Mouse (Mus musculus) liver, embryonic 11.5 days (tissue): Measurements from ENCODE around the gene Kcnk6. TPM values are rescaled to one million over a fixed set of nuclear protein-coding genes. Genes with fewer than 3 reads are reported as not detected.

Experiments
- ATAC-seq: fragments of 200-750 bp; cut with Nextera tagmentation; replicated peaks from 2 replicates; pipeline ENCODE4 v1.8.0; 2017; ENCODE audit warnings: moderate number of reproducible peaks, mild to moderate bottlenecking, moderate TSS enrichment, moderate library complexity; ENCODE audit not compliant: low FRiP score
- DNase-seq: peaks from one replicate; pipeline ENCODE4 v3.0.0-alpha.2; 2017; ENCODE audit warnings: low spot score
- H3K27ac ChIP-seq: fragments of 300-500 bp; sonication (generic); 2 replicates; pipeline ENCODE4 v1.5.1; 2014; ENCODE audit warnings: mild to moderate bottlenecking, low read depth, low read length, control low read depth
- H3K27me3 ChIP-seq: fragments of 300-500 bp; sonication (generic); replicated peaks from 2 replicates; pipeline ENCODE4 v1.6.1; 2014; ENCODE audit warnings: low read length, mixed read lengths; ENCODE audit not compliant: control insufficient read depth, insufficient read depth
- H3K36me3 ChIP-seq: fragments of 300-500 bp; sonication (generic); 2 replicates; pipeline ENCODE4 v1.6.1; 2014; ENCODE audit warnings: mild to moderate bottlenecking, low read length, moderate library complexity, mixed read lengths; ENCODE audit not compliant: control insufficient read depth, insufficient read depth
- H3K4me1 ChIP-seq: fragments of 300-500 bp; sonication (generic); replicated peaks from 2 replicates; pipeline ENCODE4 v1.6.1; 2014; ENCODE audit warnings: low read length, mixed read lengths; ENCODE audit not compliant: control insufficient read depth, insufficient read depth
- H3K4me2 ChIP-seq: fragments of 300-500 bp; sonication (generic); 2 replicates; pipeline ENCODE4 v1.6.1; 2014; ENCODE audit warnings: mild to moderate bottlenecking, control low read depth, moderate library complexity
- H3K4me3 ChIP-seq: fragments of 300-500 bp; sonication (generic); 2 replicates; pipeline ENCODE4 v1.5.1; 2014; ENCODE audit warnings: low read depth, low read length, control low read depth
- H3K9ac ChIP-seq: fragments of 300-500 bp; sonication (generic); 2 replicates; pipeline ENCODE4 v1.6.1; 2014; ENCODE audit warnings: low read depth, low read length, control low read depth
- H3K9me3 ChIP-seq: fragments of 300-500 bp; sonication (generic); 2 replicates; pipeline ENCODE4 v1.6.1; 2016; ENCODE audit warnings: low read length, inconsistent platforms, mixed read lengths; ENCODE audit not compliant: control insufficient read depth
- WGBS: fragments of 180-500 bp; shearing (Covaris S2); extraction: QIAGEN DNeasy Blood & Tissue Kit; methylation state at CpG from one replicate; pipeline ENCODE4 v1.1.7; 2014; 5-methylcytosine and 5-hydroxymethylcytosine counted together
- polyA plus RNA-seq: library from polyadenylated mRNA; unstranded; fragments of >200 nt; fragmentation: Nextera tagmentation; extraction: Ambion mirVana; gene quantifications from 2 replicates; pipeline ENCODE4 v1.2.1, GENCODE M21; 2014

Kcnk6 gene
- polyA plus RNA-seq, 1 experiment from 2014 or later, result 2.0 TPM

GRCm38 (mm10) chr7:29270445-29270844 is 38.1 kb upstream of the Kcnk6 start:
- ATAC-seq (no peak), DNase-seq (no peak)
- no peak overlapping the region for H3K27ac ChIP-seq
- 0 out of 2 replicates have a peak, but pooled peaks cover 2% of the 10 kb centered on the region for H3K4me1 ChIP-seq
- no peaks in the 10 kb centered on the region for H3K9me3 ChIP-seq
- 81% methylated on average over 4 of the region's 4 CpGs for WGBS
- H3K4me2 ChIP-seq, result no peak overlapping the region
- H3K4me3 ChIP-seq, result no peak overlapping the region
- H3K36me3 ChIP-seq, result no peaks in the 10 kb centered on the region
- no peaks in the 10 kb centered on the region for H3K27me3 ChIP-seq
- H3K9ac ChIP-seq, result no peak overlapping the region

- Histone ChIP-seq H3K36me3 (no peaks in the 10 kb centered on the region), H3K27ac (no peak overlapping the region), H3K27me3 (no peaks in the 10 kb centered on the region), H3K9me3 (no peaks in the 10 kb centered on the region), H3K4me3 (no peak overlapping the region), H3K9ac (no peak overlapping the region), H3K4me2 (no peak overlapping the region), H3K4me1 (no peaks in the 10 kb centered on the region)
- DNase-seq (no peak), ATAC-seq (no peak)
- WGBS, result 79% methylated on average over 4 of the region's 4 CpGs
These were observed 34.6 kb upstream of the Kcnk6 start for GRCm38 (mm10) chr7:29266931-29267330.

- ATAC-seq, result no peak
- 87% methylated on average over 7 of the region's 7 CpGs for WGBS
- Histone ChIP-seq H3K9me3 (no peaks in the 10 kb centered on the region), H3K4me2 (no peak overlapping the region), H3K9ac (no peak overlapping the region), H3K4me3 (no peak overlapping the region), H3K4me1 (no peaks in the 10 kb centered on the region), H3K36me3 (no peaks in the 10 kb centered on the region), H3K27me3 (no peaks in the 10 kb centered on the region), H3K27ac (no peak overlapping the region)
- DNase-seq, result no peak
These were observed 33.3 kb upstream of the Kcnk6 start for GRCm38 (mm10) chr7:29265636-29266035.

- WGBS, result 87% methylated on average over 3 of the region's 3 CpGs
- H3K4me2 ChIP-seq, result no peak overlapping the region
- H3K36me3 ChIP-seq, result no peaks in the 10 kb centered on the region
- DNase-seq (no peak), ATAC-seq (no peak)
- no peaks in the 10 kb centered on the region for H3K9me3 ChIP-seq
- no peaks in the 10 kb centered on the region for H3K27me3 ChIP-seq
- H3K27ac ChIP-seq, result no peak overlapping the region
- H3K9ac ChIP-seq, result no peak overlapping the region
- H3K4me1 ChIP-seq, result no peaks in the 10 kb centered on the region
- H3K4me3 ChIP-seq, result no peak overlapping the region
These were observed 31.5 kb upstream of the Kcnk6 start for GRCm38 (mm10) chr7:29263831-29264230.

- no peaks in the 10 kb centered on the region for H3K36me3 ChIP-seq
- H3K4me3 ChIP-seq, result no peak overlapping the region
- no peak overlapping the region for H3K9ac ChIP-seq
- no peak for DNase-seq
- no peaks in the 10 kb centered on the region for H3K9me3 ChIP-seq
- no peak overlapping the region for H3K4me2 ChIP-seq
- 0 out of 2 replicates have a peak, but pooled peaks cover 2% of the 10 kb centered on the region for H3K4me1 ChIP-seq
- no peaks in the 10 kb centered on the region for H3K27me3 ChIP-seq
- ATAC-seq, result no peak
- H3K27ac ChIP-seq, result no peak overlapping the region
- 71% methylated on average over 6 of the region's 6 CpGs for WGBS
These were observed 29.8 kb upstream of the Kcnk6 start for GRCm38 (mm10) chr7:29262151-29262550.

- Histone ChIP-seq H3K4me1 (peaks cover 2% of the 10 kb centered on the region; the same call in 1 of the 2 replicates), H3K36me3 (no peaks in the 10 kb centered on the region), H3K9ac (no peak overlapping the region), H3K9me3 (no peaks in the 10 kb centered on the region), H3K27me3 (no peaks in the 10 kb centered on the region), H3K27ac (no peak overlapping the region), H3K4me2 (no peak overlapping the region), H3K4me3 (no peak overlapping the region)
- WGBS, result 79% methylated on average over 10 of the region's 10 CpGs
- ATAC-seq (no peak), DNase-seq (no peak)
These were observed 27.7 kb upstream of the Kcnk6 start for GRCm38 (mm10) chr7:29259781-29260730.

- H3K27me3 ChIP-seq, result no peaks in the 10 kb centered on the region
- no peak for DNase-seq
- no peak overlapping the region for H3K4me2 ChIP-seq
- H3K4me3 ChIP-seq, result no peak overlapping the region
- ATAC-seq, result no peak
- no peaks in the 10 kb centered on the region for H3K9me3 ChIP-seq
- H3K27ac ChIP-seq, result no peak overlapping the region
- peaks cover 18% of the 10 kb centered on the region for H3K4me1 ChIP-seq
- H3K36me3 ChIP-seq, result no peaks in the 10 kb centered on the region
- H3K9ac ChIP-seq, result no peak overlapping the region
- 80% methylated on average over 1 of the region's 1 CpGs for WGBS
These were observed 25.1 kb upstream of the Kcnk6 start for GRCm38 (mm10) chr7:29257368-29257767.

GRCm38 (mm10) chr7:29255875-29256274 is 23.6 kb upstream of the Kcnk6 start:
- H3K27ac ChIP-seq, result no peak overlapping the region
- ATAC-seq (no peak), DNase-seq (no peak)
- no peak overlapping the region for H3K9ac ChIP-seq
- H3K4me2 ChIP-seq, result no peak overlapping the region
- no peaks in the 10 kb centered on the region for H3K27me3 ChIP-seq
- 80% methylated on average over 4 of the region's 4 CpGs for WGBS
- no peaks in the 10 kb centered on the region for H3K9me3 ChIP-seq
- H3K4me1 ChIP-seq, result peaks cover 18% of the 10 kb centered on the region
- H3K4me3 ChIP-seq, result no peak overlapping the region
- no peaks in the 10 kb centered on the region for H3K36me3 ChIP-seq

GRCm38 (mm10) chr7:29253842-29254241 is 21.5 kb upstream of the Kcnk6 start:
- Histone ChIP-seq H3K9me3 (no peaks in the 10 kb centered on the region), H3K27ac (peak overlapping the region; percentile 26; the same call in 1 of the 2 replicates), H3K4me2 (no peak overlapping the region), H3K4me1 (peaks cover 19% of the 10 kb centered on the region), H3K36me3 (no peaks in the 10 kb centered on the region), H3K27me3 (no peaks in the 10 kb centered on the region), H3K4me3 (no peak overlapping the region), H3K9ac (no peak overlapping the region)
- DNase-seq (no peak), ATAC-seq (no peak; the same call in 1 of the 2 replicates)
- 28% methylated on average over 5 of the region's 5 CpGs for WGBS
